Mouse (Mus musculus) ES-E14 (cell line): Measurements from ENCODE around the gene Nptx1. TPM values are rescaled to one million over a fixed set of nuclear protein-coding genes. Genes with fewer than 3 reads are reported as not detected.

Source experiments
- DNase-seq: peaks from one replicate; pipeline ENCODE4 v3.0.0-alpha.2; 2013; ENCODE audit warnings: low read depth, low spot score
- H3K27ac ChIP-seq: 2 replicates; pipeline ENCODE4 v1.5.1; 2012; ENCODE audit warnings: low read depth, mild to moderate bottlenecking, low read length, moderate library complexity, mixed read lengths; ENCODE audit not compliant: poor library complexity, insufficient read depth, severe bottlenecking
- H3K36me3 ChIP-seq: 2 replicates; pipeline ENCODE4 v1.6.1; 2012; ENCODE audit warnings: mild to moderate bottlenecking, low read length, moderate library complexity, mixed read lengths; ENCODE audit not compliant: control insufficient read depth, poor library complexity, insufficient read depth, severe bottlenecking
- H3K4me1 ChIP-seq, 2 experiments: fragments of 150-350 bp in 1 of 2; sonication (generic) in 1 of 2; 2 replicates each; pipeline ENCODE4 v1.6.1; 2012; ENCODE audit warnings: low read length in 2 of 2, mild to moderate bottlenecking in 1 of 2, mixed read lengths in 1 of 2; ENCODE audit not compliant: control insufficient read depth in 2 of 2, insufficient read depth in 2 of 2, poor library complexity in 1 of 2
- H3K4me3 ChIP-seq, 2 experiments: fragments of 150-350 bp in 1 of 2; sonication (generic) in 1 of 2; 2 replicates each; pipeline ENCODE4 v1.5.1; 2012; ENCODE audit warnings: low read length in 2 of 2, low read depth in 1 of 2, mild to moderate bottlenecking in 1 of 2, mixed read lengths in 1 of 2; ENCODE audit not compliant: insufficient read depth in 1 of 2, poor library complexity in 1 of 2, severe bottlenecking in 1 of 2
- H3K9ac ChIP-seq: 2 replicates; pipeline ENCODE4 v1.6.1; 2012; ENCODE audit warnings: low read depth, mild to moderate bottlenecking, low read length, mixed read lengths; ENCODE audit not compliant: poor library complexity, insufficient read depth, severe bottlenecking
- H3K9me3 ChIP-seq: fragments of 150-350 bp; sonication (generic); 2 replicates; pipeline ENCODE4 v1.6.1; 2012; ENCODE audit warnings: low read depth, mild to moderate bottlenecking, low read length; ENCODE audit not compliant: control insufficient read depth, insufficient read depth
- CHD2 ChIP-seq: IDR thresholded peaks from 2 replicates; pipeline ENCODE4 v1.6.1; 2014; ENCODE audit warnings: mild to moderate bottlenecking, low read depth, low read length, inconsistent platforms
- HCFC1 ChIP-seq: IDR thresholded peaks from 2 replicates; pipeline ENCODE4 v1.6.1; 2012; ENCODE audit warnings: low read length, inconsistent platforms, borderline replicate concordance; ENCODE audit not compliant: insufficient read depth
- MAFK ChIP-seq: IDR thresholded peaks from 2 replicates; pipeline ENCODE4 v1.6.1; 2014; ENCODE audit warnings: mild to moderate bottlenecking, low read depth, low read length, inconsistent platforms; ENCODE audit not compliant: insufficient read depth
- ZC3H11A ChIP-seq: IDR thresholded peaks from 2 replicates; pipeline ENCODE4 v1.6.1; 2012; ENCODE audit warnings: low read depth, mild to moderate bottlenecking, inconsistent platforms, low read length, borderline replicate concordance
- ZNF384 ChIP-seq: IDR thresholded peaks from 2 replicates; pipeline ENCODE4 v1.6.1; 2012; ENCODE audit warnings: low read depth, low read length, inconsistent platforms
- in situ Hi-C, 2 experiments: fragments of 600-800 bp; cut with MboI; formaldehyde crosslinking; loops; one replicate each; pipeline ENCODE4 v1.15.1; 2025; ENCODE audit warnings: low sequenced_read_pairs in 2 of 2, inconsistent platforms in 1 of 2; ENCODE audit not compliant: unreplicated experiment in 2 of 2
- total RNA-seq: library from RNA; depleted of rRNA; stranded (reverse); fragments of 300-350 nt; gene quantifications from 2 replicates; pipeline ENCODE4 v1.2.3, GENCODE M21; 2012

Gene Nptx1
- total RNA-seq, 1 experiment = 0.80 TPM

GRCm38 (mm10) chr11:119577721-119578120, 30.2 kb upstream of the Nptx1 start:
- DNase-seq = no peak

GRCm38 (mm10) chr11:119576855-119577254, 29.3 kb upstream of the Nptx1 start:
- Histone ChIP-seq H3K4me1 (peaks cover 2 to 4% of the 10 kb centered on the region in 2 experiments; a peak in 3 of 4 replicates), H3K27ac (no peak overlapping the region), H3K9ac (no peak overlapping the region), H3K36me3 (no peaks in the 10 kb centered on the region), H3K9me3 (no peaks in the 10 kb centered on the region), H3K4me3 (no peak overlapping the region)
- in situ Hi-C loops = no loop called here
- no peak for DNase-seq
- no peak for TF ChIP-seq ZNF384
- no peak for TF ChIP-seq MAFK
- no peak for TF ChIP-seq ZC3H11A
- no peak for TF ChIP-seq HCFC1
- TF ChIP-seq CHD2 = no peak

More at GRCm38 (mm10) chr11:119577721-119578120, 30.2 kb upstream of the Nptx1 start:
- in situ Hi-C loops = no loop called here
- Histone ChIP-seq H3K9ac (no peak overlapping the region), H3K27ac (no peak overlapping the region), H3K9me3 (no peaks in the 10 kb centered on the region), H3K36me3 (no peaks in the 10 kb centered on the region), H3K4me1 (peaks cover 2 to 3% of the 10 kb centered on the region in 2 experiments; a peak in 2 of 4 replicates), H3K4me3 (no peak overlapping the region)
- TF ChIP-seq MAFK (no peak), ZC3H11A (no peak), HCFC1 (no peak), ZNF384 (no peak), CHD2 (no peak)

GRCm38 (mm10) chr11:119572316-119573010, 24.9 kb upstream of the Nptx1 start:
- H3K4me3 ChIP-seq = peak overlapping the region; percentile 11 to 33; a peak in 2 of 4 replicates
- 0 out of 2 replicates have a peak overlapping the region, but pooled peaks have one; percentile 13 for H3K9ac ChIP-seq
- no peaks in the 10 kb centered on the region for H3K9me3 ChIP-seq
- TF ChIP-seq CHD2 (no peak), ZC3H11A (no peak), ZNF384 (no peak), MAFK (no peak), HCFC1 (no peak)
- no peaks in the 10 kb centered on the region for H3K36me3 ChIP-seq
- in situ Hi-C loops = no loop called here
- H3K27ac ChIP-seq = no peak overlapping the region
- DNase-seq = no peak
- H3K4me1 ChIP-seq = peaks cover 2 to 10% of the 10 kb centered on the region in 2 experiments; a peak in 3 of 4 replicates

GRCm38 (mm10) chr11:119566188-119566587, 18.6 kb upstream of the Nptx1 start:
- Histone ChIP-seq H3K4me1 (peaks cover 0 to 5% of the 10 kb centered on the region in 2 experiments; a peak in 1 of 4 replicates), H3K9ac (no peak overlapping the region), H3K4me3 (no peak overlapping the region), H3K27ac (no peak overlapping the region), H3K36me3 (no peaks in the 10 kb centered on the region), H3K9me3 (no peaks in the 10 kb centered on the region)
- TF ChIP-seq CHD2 = no peak
- TF ChIP-seq MAFK = no peak
- TF ChIP-seq HCFC1 = no peak
- TF ChIP-seq ZC3H11A = no peak
- no peak for DNase-seq
- in situ Hi-C loops = no loop called here

- peak overlapping the region; percentile 60 to 62 for H3K4me3 ChIP-seq
- H3K27ac ChIP-seq = no peak overlapping the region
- H3K4me1 ChIP-seq = peaks cover 0 to 5% of the 10 kb centered on the region in 2 experiments; a peak in 1 of 4 replicates
- no peaks in the 10 kb centered on the region for H3K36me3 ChIP-seq
- peak overlapping the region; percentile 57; the same call in 1 of the 2 replicates for H3K9ac ChIP-seq
- no peaks in the 10 kb centered on the region for H3K9me3 ChIP-seq
- in situ Hi-C loops = no loop called here
- DNase-seq = no peak
- TF ChIP-seq CHD2 (no peak), ZNF384 (no peak), MAFK (no peak), HCFC1 (no peak), ZC3H11A (no peak)
Measured at GRCm38 (mm10) chr11:119565684-119566083, 18.1 kb upstream of the Nptx1 start.
